11 mouse cellular contexts compared by ENCODE assay signal in genomic region chrX:85084237-85085153, GRCm38 (mm10).
DNase-seq lines count a peak whose midpoint lies in the region; ATAC-seq and TF ChIP-seq lines count a peak whose summit lies in the region.
"Had no signal": no experiment of that assay in that cellular context is flagged by ENCODE, and none has a peak within 500 bp of the region (broad histone marks: within the 10 kb centered on the region; RNA-seq: fewer than 3 reads in every experiment).

No protein-coding gene starts in this region.

- ATAC-seq in intestine, embryonic 14.5 days (replicated peaks; ENCODE audit: low FRiP score, low TSS enrichment, low read depth): no peak
- ATAC-seq in intestine, postnatal 0 days: no peak
- no peak for ATAC-seq in heart, embryonic 14.5 days (ENCODE audit: insufficient number of reproducible peaks, insufficient read depth, low FRiP score, low read depth)
- ATAC-seq in forebrain, embryonic 15.5 days (replicated peaks): no peak

- H3K9me3 ChIP-seq in intestine, embryonic 14.5 days (ENCODE audit: control insufficient read depth, low read length): no peaks in the 10 kb centered on the region
- H3K9me3 ChIP-seq in intestine, postnatal 0 days (ENCODE audit: control insufficient read depth): no peaks in the 10 kb centered on the region
- H3K9me3 ChIP-seq in heart, embryonic 14.5 days (ENCODE audit: control insufficient read depth, low read length): no peaks in the 10 kb centered on the region
- H3K9me3 ChIP-seq in forebrain, embryonic 15.5 days: no peaks in the 10 kb centered on the region
- H3K9me3 ChIP-seq: G1E; hindbrain, embryonic 15.5 days; megakaryocyte, embryonic 14.5 days had no signal

- peak overlapping the region; percentile 43; the same call in 1 of the 2 replicates for H3K27ac ChIP-seq in intestine, embryonic 14.5 days (ENCODE audit: low read depth)
- H3K27ac ChIP-seq in intestine, postnatal 0 days (ENCODE audit: low read depth, low read length): no peak overlapping the region; the same call in 1 of the 2 replicates
- peak overlapping the region; percentile 2 to 14; a peak in 1 of 4 replicates for H3K27ac ChIP-seq in heart, embryonic 14.5 days (replicated peaks in 1 of 2; ENCODE audit: control insufficient read depth in 1 of 2, insufficient read depth in 1 of 2, low read depth in 2 of 2, low read length in 2 of 2)
- no peak overlapping the region for H3K27ac ChIP-seq in forebrain, embryonic 15.5 days (replicated peaks)
- H3K27ac ChIP-seq: hindbrain, embryonic 15.5 days had no signal

- no peak overlapping the region for H3K4me2 ChIP-seq in intestine, embryonic 14.5 days (ENCODE audit: low read length)
- H3K4me2 ChIP-seq in intestine, postnatal 0 days (replicated peaks; ENCODE audit: low read depth): no peak overlapping the region
- no peak overlapping the region for H3K4me2 ChIP-seq in heart, embryonic 14.5 days (ENCODE audit: low read length)
- no peak overlapping the region for H3K4me2 ChIP-seq in forebrain, embryonic 15.5 days (replicated peaks)
- H3K4me2 ChIP-seq: hindbrain, embryonic 15.5 days had no signal

- 55% methylated on average over 8 of the region's 8 CpGs for WGBS in intestine, embryonic 14.5 days
- WGBS in intestine, postnatal 0 days: 60% methylated on average over 8 of the region's 8 CpGs
- 44% methylated on average over 8 of the region's 8 CpGs for WGBS in heart, embryonic 14.5 days
- WGBS in forebrain, embryonic 15.5 days: 47% methylated on average over 8 of the region's 8 CpGs

- no peaks in the 10 kb centered on the region for H3K36me3 ChIP-seq in intestine, embryonic 14.5 days (ENCODE audit: control insufficient read depth, insufficient read depth, low read length)
- no peaks in the 10 kb centered on the region for H3K36me3 ChIP-seq in intestine, postnatal 0 days (ENCODE audit: control insufficient read depth, insufficient read depth)
- H3K36me3 ChIP-seq in heart, embryonic 14.5 days (ENCODE audit: control insufficient read depth, insufficient read depth, low read length): no peaks in the 10 kb centered on the region
- no peaks in the 10 kb centered on the region for H3K36me3 ChIP-seq in forebrain, embryonic 15.5 days
- H3K36me3 ChIP-seq: G1E; hindbrain, embryonic 15.5 days had no signal

- no peak overlapping the region for H3K9ac ChIP-seq in intestine, embryonic 14.5 days (ENCODE audit: low read length)
- no peak overlapping the region for H3K9ac ChIP-seq in intestine, postnatal 0 days (ENCODE audit: low read depth, low read length)
- no peak overlapping the region for H3K9ac ChIP-seq in heart, embryonic 14.5 days (ENCODE audit: low read length)
- no peak overlapping the region for H3K9ac ChIP-seq in forebrain, embryonic 15.5 days (replicated peaks)
- H3K9ac ChIP-seq: hindbrain, embryonic 15.5 days had no signal

- no peak for DNase-seq in intestine, embryonic 14.5 days (ENCODE audit: low spot score)
- peak; percentile 64 for DNase-seq in brain, adult 2 months (ENCODE audit: low read depth, low spot score)
- peak; percentile 11 for DNase-seq in lung, postnatal 10 days
- DNase-seq in T-cell, adult 2 months (ENCODE audit: low spot score): no peak
- no peak for DNase-seq in yolk sac, embryonic 10.5 days (ENCODE audit: low spot score)

- no peak overlapping the region for H3K4me3 ChIP-seq in intestine, embryonic 14.5 days (ENCODE audit: low read depth, low read length)
- no peak overlapping the region for H3K4me3 ChIP-seq in intestine, postnatal 0 days (ENCODE audit: low read depth, low read length)
- H3K4me3 ChIP-seq in heart, embryonic 14.5 days (ENCODE audit: control insufficient read depth in 1 of 2, insufficient read depth in 1 of 2, low read depth in 1 of 2, low read length in 2 of 2): no peak overlapping the region
- H3K4me3 ChIP-seq in forebrain, embryonic 15.5 days: no peak overlapping the region
- H3K4me3 ChIP-seq: hindbrain, embryonic 15.5 days; megakaryocyte, embryonic 14.5 days had no signal

- no peaks in the 10 kb centered on the region for H3K27me3 ChIP-seq in intestine, embryonic 14.5 days (replicated peaks; ENCODE audit: control insufficient read depth, insufficient read depth, low read length)
- H3K27me3 ChIP-seq in intestine, postnatal 0 days (replicated peaks; ENCODE audit: control insufficient read depth, insufficient read depth, low read length): no peaks in the 10 kb centered on the region
- H3K27me3 ChIP-seq in heart, embryonic 14.5 days (ENCODE audit: control insufficient read depth, insufficient read depth, low read length): no peaks in the 10 kb centered on the region
- H3K27me3 ChIP-seq in forebrain, embryonic 15.5 days: no peaks in the 10 kb centered on the region
- H3K27me3 ChIP-seq: hindbrain, embryonic 15.5 days; megakaryocyte, embryonic 14.5 days had no signal

- no peaks in the 10 kb centered on the region for H3K4me1 ChIP-seq in intestine, embryonic 14.5 days (replicated peaks; ENCODE audit: control insufficient read depth, insufficient read depth, low read length)
- no peaks in the 10 kb centered on the region for H3K4me1 ChIP-seq in intestine, postnatal 0 days (replicated peaks; ENCODE audit: control insufficient read depth, insufficient read depth, low read length)
- H3K4me1 ChIP-seq in heart, embryonic 14.5 days (ENCODE audit: control insufficient read depth in 2 of 2, insufficient read depth in 2 of 2, low read length in 2 of 2): no peaks in the 10 kb centered on the region
- no peaks in the 10 kb centered on the region for H3K4me1 ChIP-seq in forebrain, embryonic 15.5 days
- H3K4me1 ChIP-seq: hindbrain, embryonic 15.5 days; megakaryocyte, embryonic 14.5 days had no signal

- no peak for TF ChIP-seq CTCF in intestine, postnatal 0 days (IDR thresholded peaks at IDR 0.05; ENCODE audit: low read depth)

Comparison
In these comparisons a context has a peak if more than half of its experiments do, and no peak if none do; other contexts are left out.
1. H3K27ac ChIP-seq: peak in intestine, embryonic 14.5 days (single experiment) and heart, embryonic 14.5 days (2 of 2); none in intestine, postnatal 0 days (single experiment) and forebrain, embryonic 15.5 days (single experiment).
2. DNase-seq: peak in brain, adult 2 months (single experiment) and lung, postnatal 10 days (single experiment); none in intestine, embryonic 14.5 days (single experiment), T-cell, adult 2 months (single experiment) and yolk sac, embryonic 10.5 days (single experiment).